Mouse (Mus musculus) adrenal gland, postnatal 25 days (tissue): ENCODE measurements around the gene Ppp1r3c. TPM values are rescaled to one million over a fixed set of nuclear protein-coding genes. Genes with fewer than 3 reads are reported as not detected.
A peak's percentile ranks its signal among the peaks of the same experiment; 100 is the strongest.

Source experiments
- DNase-seq: peaks from one replicate; pipeline ENCODE4 v3.0.0; 2021; ENCODE audit warnings: mixed read lengths
- total RNA-seq: library from RNA; stranded (reverse); gene quantifications from 2 replicates; pipeline ENCODE4 v1.2.3, GENCODE M21; 2021

Gene Ppp1r3c
- total RNA-seq, 1 experiment from 2014 or later = 11.1 TPM

DNA sequence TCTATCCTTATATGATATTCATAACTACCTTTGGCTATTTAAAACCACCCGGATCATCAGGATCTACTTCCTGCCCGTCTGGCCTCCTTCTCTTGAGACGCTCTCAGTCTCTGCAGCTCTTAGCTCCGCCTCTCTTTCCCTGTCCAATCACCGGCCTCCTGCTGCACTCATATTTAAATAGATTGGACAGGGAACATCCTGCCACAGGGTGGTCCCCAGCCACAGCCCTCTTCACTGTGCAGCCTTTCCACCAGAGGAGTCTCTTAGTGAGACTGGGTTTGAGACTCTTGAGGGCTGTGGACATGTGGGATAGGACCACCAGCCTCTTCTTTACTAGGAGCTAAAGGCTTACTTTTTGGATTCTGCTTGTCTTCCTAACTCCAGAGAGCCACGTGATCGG lies 20.2 kb downstream of the Ppp1r3c start:
- no peak for DNase-seq

GRCm38 (mm10) chr19:36715591-36715990 lies 20.9 kb downstream of the Ppp1r3c start:
- DNase-seq = no peak

DNA sequence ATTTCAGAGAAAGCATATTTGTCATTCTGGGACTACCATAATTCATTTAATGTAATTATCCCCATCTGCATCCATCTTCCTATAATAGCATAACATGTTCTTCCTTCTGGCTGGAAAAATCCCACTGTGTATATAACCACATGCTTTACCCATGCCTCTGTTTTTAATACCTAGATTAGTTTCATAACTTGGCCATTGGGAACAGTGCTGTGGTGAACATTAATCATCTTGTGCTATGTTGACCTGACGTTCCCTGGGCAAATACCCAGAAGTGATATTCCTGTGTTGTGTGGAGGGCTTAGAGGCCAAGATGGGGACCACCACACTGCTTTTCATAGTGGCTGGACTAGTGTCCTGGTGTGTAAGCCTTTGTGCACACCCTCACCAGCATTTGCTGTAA lies 22.0 kb downstream of the Ppp1r3c start:
- DNase-seq = no peak

DNA sequence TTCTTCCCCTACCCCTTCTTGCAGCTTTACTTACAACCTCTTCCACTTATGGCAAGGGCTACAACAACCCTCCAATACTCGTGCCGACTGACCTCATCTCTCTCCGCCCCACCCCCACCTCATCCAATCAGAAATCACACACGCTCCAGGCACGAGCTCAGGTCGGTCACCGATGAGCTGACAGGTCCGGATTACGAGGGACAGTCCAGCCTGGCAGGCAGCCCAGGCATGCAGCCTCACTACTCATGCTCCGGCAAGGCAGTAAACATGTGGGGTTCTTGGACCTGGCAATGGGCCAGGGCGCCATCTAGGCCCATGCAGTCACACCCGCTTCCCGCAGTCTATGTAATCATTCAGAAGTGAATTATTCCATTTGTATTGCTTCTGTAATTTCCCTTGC lies 23.4 kb downstream of the Ppp1r3c start:
- DNase-seq = peak; percentile 56

GRCm38 (mm10) chr19:36706195-36706594 lies 30.3 kb downstream of the Ppp1r3c start:
- DNase-seq = no peak

- DNase-seq = no peak
These were observed 30.9 kb downstream of the Ppp1r3c start for GRCm38 (mm10) chr19:36705286-36706146.

DNA sequence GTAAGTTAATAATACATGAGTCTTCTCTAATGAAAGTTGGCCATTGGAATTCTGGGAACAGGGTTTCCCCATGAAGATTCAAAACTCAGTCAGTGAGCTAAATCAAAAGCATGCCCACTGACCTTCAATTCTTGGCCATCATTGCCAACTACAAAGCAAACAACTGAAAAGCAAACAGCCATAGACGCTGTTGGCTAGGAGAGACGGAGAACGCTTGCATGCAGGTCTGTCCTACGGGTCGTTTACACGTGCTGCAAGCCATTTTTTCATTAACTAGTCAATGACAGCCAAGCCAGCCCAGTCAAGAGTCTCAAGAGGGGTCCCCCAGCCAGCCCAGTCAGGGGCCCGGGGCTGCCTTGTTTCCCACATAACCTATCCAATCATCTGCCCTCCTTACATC lies 31.7 kb downstream of the Ppp1r3c start:
- DNase-seq = no peak

DNA sequence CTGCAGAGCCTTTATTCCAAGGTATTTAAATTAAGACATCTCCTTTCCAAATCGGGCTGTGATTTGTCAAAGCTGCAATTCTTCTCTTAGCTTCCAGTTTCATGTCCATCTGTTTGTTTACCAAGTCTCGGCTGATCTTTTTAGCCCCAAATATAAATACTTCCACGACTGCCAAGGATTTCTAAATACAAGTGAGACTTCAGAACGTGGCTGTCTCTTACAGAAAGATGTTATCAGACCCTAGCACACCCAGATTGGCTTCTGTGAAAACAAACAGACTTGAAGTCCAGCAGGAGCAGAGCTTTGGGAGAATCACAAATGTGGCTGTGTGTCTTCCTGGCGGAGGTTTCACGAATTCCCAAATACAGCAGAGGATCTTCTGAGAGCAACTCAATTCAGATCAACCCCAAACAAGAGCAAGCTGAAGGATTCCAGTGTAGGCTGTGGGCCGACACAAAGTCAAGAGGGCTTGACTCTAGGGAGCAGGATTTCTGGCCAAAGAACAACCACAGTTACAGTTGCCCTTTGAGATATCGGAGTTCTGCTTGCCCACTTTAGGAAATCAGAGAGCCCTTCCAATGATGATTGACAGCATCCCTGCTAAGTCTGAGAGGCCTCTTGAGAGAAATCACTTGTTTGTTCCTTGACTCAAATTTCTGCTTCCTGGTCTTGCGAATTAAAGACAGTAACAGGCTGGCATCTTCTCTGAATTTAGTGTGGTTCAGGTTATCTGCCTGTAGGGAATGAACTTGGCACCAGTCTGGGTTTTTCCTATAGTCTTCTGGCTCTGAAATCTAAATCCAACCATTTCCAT lies 34.4 kb downstream of the Ppp1r3c start:
- DNase-seq = no peak

- no peak for DNase-seq
These were observed 35.1 kb downstream of the Ppp1r3c start for GRCm38 (mm10) chr19:36701366-36701765.

- DNase-seq = no peak
These were observed 35.5 kb downstream of the Ppp1r3c start for GRCm38 (mm10) chr19:36700937-36701336.

DNA sequence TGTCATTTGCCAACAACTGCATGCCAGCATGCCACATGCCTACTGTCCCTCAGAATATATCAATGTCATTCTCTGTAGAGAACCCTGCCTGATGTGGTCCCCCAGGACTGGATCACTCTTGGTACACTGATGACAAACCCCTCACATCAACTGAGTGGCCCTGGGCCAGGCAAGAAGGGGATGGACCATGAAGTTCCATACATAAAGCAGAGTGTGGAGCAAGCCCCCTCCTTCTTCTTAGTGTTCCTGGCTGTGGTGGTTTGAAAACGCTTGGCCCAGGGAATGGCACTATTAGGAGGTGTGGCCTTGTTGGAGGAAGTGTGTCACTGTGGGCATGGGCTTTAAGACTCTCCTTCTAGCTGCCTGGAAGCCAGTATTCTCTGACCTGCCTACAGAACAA lies 37.3 kb downstream of the Ppp1r3c start:
- no peak for DNase-seq

DNA sequence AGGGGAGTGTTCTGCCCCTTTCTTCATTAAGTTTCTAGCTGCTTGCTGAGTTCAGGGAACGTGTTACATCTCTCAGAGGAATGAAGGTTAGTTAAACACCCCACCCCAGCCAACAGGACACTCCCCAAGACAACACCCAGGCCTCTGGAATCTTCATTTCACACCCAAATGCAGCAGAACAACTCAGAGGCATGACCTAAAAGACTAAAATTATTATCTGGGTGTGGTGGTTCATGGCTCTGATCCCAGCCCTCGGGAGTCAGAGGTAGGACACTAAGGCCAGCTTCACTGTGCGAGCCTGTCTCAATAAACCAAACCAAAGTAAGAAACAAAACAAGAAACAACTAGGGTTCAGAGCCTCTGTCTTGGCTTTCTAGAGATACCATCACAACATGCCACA lies 38.3 kb downstream of the Ppp1r3c start:
- no peak for DNase-seq

GRCm38 (mm10) chr19:36696601-36697122 lies 39.8 kb downstream of the Ppp1r3c start:
- DNase-seq = no peak

DNA sequence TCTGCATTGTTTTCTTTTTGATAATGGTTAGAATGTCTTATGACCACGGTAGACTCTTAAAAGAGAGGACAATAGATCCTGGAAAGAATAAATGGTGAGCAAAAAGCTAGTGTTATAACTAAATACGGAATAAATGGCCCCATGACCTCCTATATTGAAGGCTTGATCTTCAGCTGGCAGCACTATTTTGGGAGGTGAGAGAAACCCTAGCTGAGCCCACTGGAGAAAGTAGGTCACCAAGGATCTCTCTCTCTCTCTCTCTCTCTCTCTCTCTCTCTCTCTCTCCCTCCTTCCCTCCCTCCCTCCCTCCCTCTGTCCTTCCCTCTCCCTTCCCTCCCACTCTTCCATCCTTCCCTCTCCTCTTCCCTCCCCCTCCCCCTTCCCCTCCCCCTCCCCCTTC lies 42.9 kb downstream of the Ppp1r3c start:
- DNase-seq = no peak

GRCm38 (mm10) chr19:36691941-36692340 lies 44.5 kb downstream of the Ppp1r3c start:
- no peak for DNase-seq

- no peak for DNase-seq
These were observed 45.2 kb downstream of the Ppp1r3c start for GRCm38 (mm10) chr19:36691245-36691644.

GRCm38 (mm10) chr19:36689205-36689604 lies 47.2 kb downstream of the Ppp1r3c start:
- DNase-seq = no peak

DNA sequence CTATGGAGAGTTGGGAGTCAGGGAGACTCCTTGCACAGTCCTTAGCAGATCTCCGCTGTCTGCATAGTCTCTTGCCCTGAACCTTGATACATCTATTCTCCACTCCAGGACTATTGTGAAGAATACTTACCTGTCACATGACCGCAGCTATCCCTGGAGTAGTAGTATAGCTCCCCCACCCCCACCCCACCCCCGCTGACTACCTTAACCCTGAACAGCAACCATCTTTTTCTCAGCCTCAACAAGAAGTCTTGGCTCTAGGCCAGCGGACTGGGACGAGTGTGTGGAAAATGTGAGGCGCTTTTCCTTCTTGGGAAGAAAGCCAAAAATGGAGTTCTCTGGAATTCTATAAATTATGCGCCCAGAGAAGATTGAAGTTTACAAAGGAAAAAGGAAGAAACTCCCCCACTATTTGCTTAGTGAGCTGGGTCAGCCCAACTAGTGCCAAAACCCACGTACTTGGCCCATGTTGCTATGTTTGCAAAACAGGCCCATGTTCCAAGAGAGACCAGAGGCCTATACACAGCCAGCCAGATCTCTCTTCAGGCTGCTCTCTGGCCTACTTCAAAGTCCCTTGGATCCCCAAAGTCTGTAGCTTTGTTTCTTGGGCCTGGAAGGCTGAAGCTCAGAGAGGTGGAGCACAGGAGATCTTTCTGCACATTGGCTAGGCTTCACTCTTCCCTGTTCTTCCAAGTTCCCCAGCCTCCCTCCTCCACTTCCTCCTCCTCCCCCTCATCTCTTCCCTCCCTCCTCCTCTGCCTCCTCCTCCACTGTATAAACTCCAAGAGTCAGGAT lies 48.4 kb downstream of the Ppp1r3c start:
- peak; percentile 36 for DNase-seq

DNA sequence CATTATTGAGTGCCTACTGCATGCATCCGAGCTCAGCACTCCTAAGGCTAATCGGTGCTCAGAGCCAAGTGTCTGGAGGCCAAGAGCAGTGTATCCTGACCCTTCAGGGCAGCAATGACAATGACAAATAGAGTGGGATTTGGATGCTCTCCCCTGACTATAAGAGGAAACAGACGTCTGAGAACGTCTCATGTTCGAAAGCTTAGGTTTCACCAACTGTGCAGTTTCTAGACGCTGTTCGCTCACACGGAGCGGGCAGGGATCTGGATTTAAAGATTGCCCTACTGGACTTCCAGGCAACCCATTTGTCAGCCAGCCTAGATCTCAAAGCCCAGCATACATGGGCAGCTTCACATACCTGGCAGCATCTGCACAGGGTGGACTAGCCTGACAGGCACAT lies 49.4 kb downstream of the Ppp1r3c start:
- no peak for DNase-seq

GRCm38 (mm10) chr19:36686016-36686415 lies 50.4 kb downstream of the Ppp1r3c start:
- no peak for DNase-seq

DNA sequence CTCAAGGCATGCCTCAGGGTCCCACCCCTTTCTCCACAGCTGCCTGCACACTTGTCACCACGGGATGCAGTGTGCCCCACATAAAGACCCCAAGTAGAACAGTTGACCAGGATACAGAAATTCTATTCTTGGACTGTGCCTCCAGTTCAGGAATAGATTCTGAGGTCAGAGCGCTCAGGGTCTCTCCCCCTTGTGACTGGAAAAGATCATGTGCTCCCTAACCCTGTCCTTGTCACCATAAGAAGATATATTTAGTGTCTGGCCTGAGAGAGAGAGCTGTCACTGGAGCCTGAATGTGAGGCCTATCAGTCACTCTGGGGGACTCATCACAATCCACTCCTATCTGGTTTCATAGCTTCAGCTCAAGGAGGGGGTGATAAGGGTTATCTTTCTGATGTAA lies 53.9 kb downstream of the Ppp1r3c start:
- no peak for DNase-seq
